Mouse (Mus musculus): ENCODE results near the gene Ihh. TPM values are rescaled to one million over a fixed set of nuclear protein-coding genes. Genes with fewer than 3 reads are reported as not detected.

The Ihh gene
- polyA plus RNA-seq (2014; fragmentation: Illumina TruSeq; extraction: RNeasy Lipid Tissue Mini Kit (QIAGEN cat#74804)), result 0.88 TPM

GRCm38 (mm10) chr1:74951556-74952210 lies at the start of gene Ihh:
Gene Ihh, minus strand, starts transcription at chr1:74951672.

GRCm38 (mm10) chr1:74935402-74935801 lies 16.1 kb downstream of the Ihh start, which contains the start of gene Cfap65:
Gene Cfap65, minus strand, starts transcription at chr1:74935599.

Other genes with a start within 250 kb of the Ihh start
- 2.5 TPM for gene Cyp27a1, start 238.1 kb downstream of the Ihh start, polyA plus RNA-seq (2014; fragmentation: Illumina TruSeq; extraction: RNeasy Lipid Tissue Mini Kit (QIAGEN cat#74804))
- not detected for gene Prkag3, start 202.5 kb downstream of the Ihh start, polyA plus RNA-seq (2014; fragmentation: Illumina TruSeq; extraction: RNeasy Lipid Tissue Mini Kit (QIAGEN cat#74804))
- gene Wnt6, start 179.8 kb downstream of the Ihh start, polyA plus RNA-seq (2014; fragmentation: Illumina TruSeq; extraction: RNeasy Lipid Tissue Mini Kit (QIAGEN cat#74804)), result 4.9 TPM
- gene Wnt10a, start 160.2 kb downstream of the Ihh start, polyA plus RNA-seq (2014; fragmentation: Illumina TruSeq; extraction: RNeasy Lipid Tissue Mini Kit (QIAGEN cat#74804)), result not detected
- gene Cdk5r2, start 96.7 kb downstream of the Ihh start, polyA plus RNA-seq (2014; fragmentation: Illumina TruSeq; extraction: RNeasy Lipid Tissue Mini Kit (QIAGEN cat#74804)), result not detected
- not detected for gene Fev, start 66.3 kb downstream of the Ihh start, polyA plus RNA-seq (2014; fragmentation: Illumina TruSeq; extraction: RNeasy Lipid Tissue Mini Kit (QIAGEN cat#74804))
- not detected for gene Cryba2, start 58.5 kb downstream of the Ihh start, polyA plus RNA-seq (2014; fragmentation: Illumina TruSeq; extraction: RNeasy Lipid Tissue Mini Kit (QIAGEN cat#74804))
- gene Cfap65, start 16.1 kb downstream of the Ihh start, polyA plus RNA-seq (2014; fragmentation: Illumina TruSeq; extraction: RNeasy Lipid Tissue Mini Kit (QIAGEN cat#74804)), result 0.91 TPM
- 0.63 TPM for gene Nhej1, start 173.5 kb upstream of the Ihh start, polyA plus RNA-seq (2014; fragmentation: Illumina TruSeq; extraction: RNeasy Lipid Tissue Mini Kit (QIAGEN cat#74804))
- gene Slc23a3, start 182.2 kb upstream of the Ihh start, polyA plus RNA-seq (2014; fragmentation: Illumina TruSeq; extraction: RNeasy Lipid Tissue Mini Kit (QIAGEN cat#74804)), result 1.2 TPM
- gene Cnppd1, start 191.0 kb upstream of the Ihh start, polyA plus RNA-seq (2014; fragmentation: Illumina TruSeq; extraction: RNeasy Lipid Tissue Mini Kit (QIAGEN cat#74804)), result 9.8 TPM
- 6.4 TPM for gene Retreg2, start 191.1 kb upstream of the Ihh start, polyA plus RNA-seq (2014; fragmentation: Illumina TruSeq; extraction: RNeasy Lipid Tissue Mini Kit (QIAGEN cat#74804))
- gene Zfand2b, start 217.0 kb upstream of the Ihh start, polyA plus RNA-seq (2014; fragmentation: Illumina TruSeq; extraction: RNeasy Lipid Tissue Mini Kit (QIAGEN cat#74804)), result 0.40 TPM
- 3.2 TPM for gene Abcb6, start 228.7 kb upstream of the Ihh start, polyA plus RNA-seq (2014; fragmentation: Illumina TruSeq; extraction: RNeasy Lipid Tissue Mini Kit (QIAGEN cat#74804))
- gene Ankzf1, start 240.5 kb upstream of the Ihh start, polyA plus RNA-seq (2014; fragmentation: Illumina TruSeq; extraction: RNeasy Lipid Tissue Mini Kit (QIAGEN cat#74804)), result 8.6 TPM
- 5.4 TPM for gene Atg9a, start 240.5 kb upstream of the Ihh start, polyA plus RNA-seq (2014; fragmentation: Illumina TruSeq; extraction: RNeasy Lipid Tissue Mini Kit (QIAGEN cat#74804))

Data from ovary, adult 10 weeks (tissue).